Mouse (Mus musculus) midbrain, embryonic 16.5 days (tissue): Measurements from ENCODE around the gene Slc35f1. TPM values are rescaled to one million over a fixed set of nuclear protein-coding genes. Genes with fewer than 3 reads are reported as not detected.
A peak's percentile ranks its signal among the peaks of the same experiment; 100 is the strongest.

Experiments used
- ATAC-seq: fragments of 200-750 bp; cut with Nextera tagmentation; 2 replicates; pipeline ENCODE4 v1.8.0; 2017; ENCODE audit warnings: moderate TSS enrichment
- H3K27ac ChIP-seq: fragments of 300-500 bp; sonication (generic); 2 replicates; pipeline ENCODE4 v1.5.1; 2014; ENCODE audit warnings: mild to moderate bottlenecking, low read length, mixed read lengths
- H3K27me3 ChIP-seq: fragments of 300-500 bp; sonication (generic); 2 replicates; pipeline ENCODE4 v1.6.1; 2014; ENCODE audit warnings: low read depth, low read length, mixed read lengths; ENCODE audit not compliant: control insufficient read depth, insufficient read depth
- H3K36me3 ChIP-seq: fragments of 300-500 bp; sonication (generic); 2 replicates; pipeline ENCODE4 v1.6.1; 2014; ENCODE audit warnings: mild to moderate bottlenecking, low read length, moderate library complexity, mixed read lengths; ENCODE audit not compliant: control insufficient read depth, insufficient read depth
- H3K4me1 ChIP-seq: fragments of 300-500 bp; sonication (generic); 2 replicates; pipeline ENCODE4 v1.6.1; 2014; ENCODE audit warnings: mild to moderate bottlenecking, low read length, mixed read lengths; ENCODE audit not compliant: control insufficient read depth, insufficient read depth
- H3K4me2 ChIP-seq: fragments of 300-500 bp; sonication (generic); 2 replicates; pipeline ENCODE4 v1.6.1; 2014; ENCODE audit warnings: mild to moderate bottlenecking, low read length, mixed read lengths
- H3K4me3 ChIP-seq: fragments of 300-500 bp; sonication (generic); 2 replicates; pipeline ENCODE4 v1.5.1; 2014; ENCODE audit warnings: low read depth, mild to moderate bottlenecking, low read length, moderate library complexity, mixed read lengths
- H3K9ac ChIP-seq: fragments of 300-500 bp; sonication (generic); 2 replicates; pipeline ENCODE4 v1.6.1; 2014; ENCODE audit warnings: low read depth, low read length, mixed read lengths
- H3K9me3 ChIP-seq: fragments of 300-500 bp; sonication (generic); replicated peaks from 2 replicates; pipeline ENCODE4 v1.6.1; 2014; ENCODE audit warnings: mild to moderate bottlenecking, low read length, mixed read lengths; ENCODE audit not compliant: control insufficient read depth, poor library complexity, severe bottlenecking
- WGBS: fragments of 180-500 bp; shearing (Covaris S2); extraction: QIAGEN DNeasy Blood & Tissue Kit; methylation state at CpG from one replicate; pipeline ENCODE4 v1.1.7; 2014; 5-methylcytosine and 5-hydroxymethylcytosine counted together
- polyA plus RNA-seq: library from polyadenylated mRNA; unstranded; fragments of >200 nt; fragmentation: Nextera tagmentation; extraction: Ambion mirVana; gene quantifications from 2 replicates; pipeline ENCODE4 v1.2.1, GENCODE M21; 2015

Gene Slc35f1
- polyA plus RNA-seq, 1 experiment from 2014 or later, result 45.3 TPM

- H3K9ac ChIP-seq, result no peak overlapping the region
- H3K27me3 ChIP-seq, result no peaks in the 10 kb centered on the region
- H3K4me1 ChIP-seq, result no peaks in the 10 kb centered on the region
- no peaks in the 10 kb centered on the region for H3K9me3 ChIP-seq
- no peak for ATAC-seq
- H3K4me2 ChIP-seq, result no peak overlapping the region
- H3K4me3 ChIP-seq, result no peak overlapping the region
- H3K36me3 ChIP-seq, result no peaks in the 10 kb centered on the region
- no peak overlapping the region for H3K27ac ChIP-seq
- WGBS, result 43% methylated on average over 4 of the region's 4 CpGs
Measured at GRCm38 (mm10) chr10:52758589-52758988, 68.3 kb downstream of the Slc35f1 start.

GRCm38 (mm10) chr10:52760527-52760926 is 70.2 kb downstream of the Slc35f1 start:
- H3K9ac ChIP-seq, result no peak overlapping the region
- H3K4me3 ChIP-seq, result no peak overlapping the region
- 82% methylated on average over 1 of the region's 1 CpGs for WGBS
- H3K27ac ChIP-seq, result no peak overlapping the region
- H3K36me3 ChIP-seq, result no peaks in the 10 kb centered on the region
- H3K4me1 ChIP-seq, result no peaks in the 10 kb centered on the region
- no peak overlapping the region for H3K4me2 ChIP-seq
- ATAC-seq, result no peak
- no peaks in the 10 kb centered on the region for H3K9me3 ChIP-seq
- no peaks in the 10 kb centered on the region for H3K27me3 ChIP-seq

GRCm38 (mm10) chr10:52779926-52780485 is 89.7 kb downstream of the Slc35f1 start:
- ATAC-seq, result no peak
- Histone ChIP-seq H3K9me3 (no peaks in the 10 kb centered on the region), H3K27me3 (no peaks in the 10 kb centered on the region), H3K4me1 (no peaks in the 10 kb centered on the region; the same call in 1 of the 2 replicates), H3K27ac (no peak overlapping the region), H3K4me3 (no peak overlapping the region), H3K4me2 (no peak overlapping the region), H3K36me3 (no peaks in the 10 kb centered on the region), H3K9ac (no peak overlapping the region)
- WGBS, result 55% methylated on average over 4 of the region's 4 CpGs

GRCm38 (mm10) chr10:52787075-52787474 is 96.7 kb downstream of the Slc35f1 start:
- Histone ChIP-seq H3K27ac (no peak overlapping the region), H3K4me2 (no peak overlapping the region), H3K9ac (no peak overlapping the region), H3K9me3 (no peaks in the 10 kb centered on the region), H3K27me3 (no peaks in the 10 kb centered on the region), H3K4me3 (no peak overlapping the region), H3K4me1 (no peaks in the 10 kb centered on the region), H3K36me3 (no peaks in the 10 kb centered on the region)
- ATAC-seq, result no peak
- 76% methylated on average over 2 of the region's 2 CpGs for WGBS

- Histone ChIP-seq H3K9ac (no peak overlapping the region), H3K27ac (no peak overlapping the region), H3K27me3 (no peaks in the 10 kb centered on the region), H3K36me3 (no peaks in the 10 kb centered on the region), H3K4me2 (no peak overlapping the region), H3K9me3 (no peaks in the 10 kb centered on the region), H3K4me3 (no peak overlapping the region), H3K4me1 (no peaks in the 10 kb centered on the region)
- 48% methylated on average over 6 of the region's 6 CpGs for WGBS
- ATAC-seq, result 0 out of 2 replicates have a peak, but pooled peaks have one; percentile 45
Measured at GRCm38 (mm10) chr10:52791560-52791959, 101.2 kb downstream of the Slc35f1 start.

- no peak overlapping the region for H3K4me2 ChIP-seq
- ATAC-seq, result no peak
- H3K27ac ChIP-seq, result no peak overlapping the region
- no peak overlapping the region for H3K9ac ChIP-seq
- H3K4me1 ChIP-seq, result no peaks in the 10 kb centered on the region
- no peaks in the 10 kb centered on the region for H3K36me3 ChIP-seq
- WGBS, result 24% methylated on average over 4 of the region's 4 CpGs
- no peaks in the 10 kb centered on the region for H3K27me3 ChIP-seq
- H3K4me3 ChIP-seq, result no peak overlapping the region
- H3K9me3 ChIP-seq, result no peaks in the 10 kb centered on the region
Measured at GRCm38 (mm10) chr10:52797454-52797853, 107.1 kb downstream of the Slc35f1 start.

- Histone ChIP-seq H3K4me2 (no peak overlapping the region), H3K27me3 (no peaks in the 10 kb centered on the region), H3K9ac (no peak overlapping the region), H3K36me3 (no peaks in the 10 kb centered on the region), H3K4me3 (no peak overlapping the region), H3K9me3 (no peaks in the 10 kb centered on the region), H3K27ac (no peak overlapping the region), H3K4me1 (no peaks in the 10 kb centered on the region)
- WGBS, result 21% methylated on average over 2 of the region's 2 CpGs
- no peak for ATAC-seq
Measured at GRCm38 (mm10) chr10:52807808-52808207, 117.5 kb downstream of the Slc35f1 start.

GRCm38 (mm10) chr10:52812861-52813260 is 122.5 kb downstream of the Slc35f1 start:
- Histone ChIP-seq H3K4me2 (no peak overlapping the region), H3K27me3 (no peaks in the 10 kb centered on the region), H3K4me3 (no peak overlapping the region), H3K9me3 (no peaks in the 10 kb centered on the region), H3K36me3 (no peaks in the 10 kb centered on the region), H3K27ac (no peak overlapping the region), H3K4me1 (no peaks in the 10 kb centered on the region), H3K9ac (no peak overlapping the region)
- ATAC-seq, result no peak
- 97% methylated on average over 4 of the region's 4 CpGs for WGBS

- Histone ChIP-seq H3K9ac (no peak overlapping the region), H3K9me3 (no peaks in the 10 kb centered on the region), H3K27me3 (no peaks in the 10 kb centered on the region), H3K27ac (no peak overlapping the region), H3K36me3 (no peaks in the 10 kb centered on the region), H3K4me3 (no peak overlapping the region), H3K4me2 (no peak overlapping the region), H3K4me1 (no peaks in the 10 kb centered on the region)
- WGBS, result 87% methylated on average over 5 of the region's 5 CpGs
- no peak for ATAC-seq
Measured at GRCm38 (mm10) chr10:52814358-52814757, 124.0 kb downstream of the Slc35f1 start.
